12 mouse cellular contexts compared by ENCODE assay signal in the genomic region with DNA sequence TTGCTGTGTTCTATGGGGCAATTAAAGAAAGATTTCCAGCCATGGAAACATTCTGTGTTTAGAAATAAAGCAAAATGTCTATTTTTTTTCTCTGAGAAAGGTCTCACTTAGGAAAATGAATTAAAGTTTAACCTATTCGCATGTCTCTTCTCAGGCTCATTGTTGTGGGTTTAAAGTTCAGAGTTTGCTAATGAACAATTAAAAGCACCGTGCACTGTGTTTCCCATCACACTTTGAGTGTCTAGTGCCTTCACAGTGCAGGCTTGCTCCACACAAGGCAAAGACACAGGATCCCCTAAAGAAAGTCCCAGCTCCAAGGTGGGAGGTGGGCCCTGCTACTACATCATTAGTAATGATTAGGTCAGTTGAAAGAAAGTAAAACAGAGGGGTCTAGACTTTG.
"Had no signal": no experiment of that assay in that cellular context is flagged by ENCODE, and none has a peak within 500 bp of the region (broad histone marks: within the 10 kb centered on the region; RNA-seq: fewer than 3 reads in every experiment).

No protein-coding gene starts in this region.

- DNase-seq: lung, embryonic 14.5 days; lung, postnatal 10 days; lung, postnatal 4 days; midbrain, embryonic 14.5 days; retina, postnatal 1 day; right cerebral cortex, adult 18-20 months; right cerebral cortex, postnatal 25 days; right cerebral cortex, postnatal 4 days; spleen, adult 18-20 months; thymus, adult 18-20 months; thymus, postnatal 14 days; thymus, postnatal 36 days had no signal
